Mouse (Mus musculus): ENCODE data around the gene Stap2.

- no peak for TF ChIP-seq CTCF (IDR thresholded peaks at IDR 0.05; ENCODE audit: control insufficient read depth, insufficient read depth, insufficient replicate concordance, low read depth, low read length)
- no peak for TF ChIP-seq POLR2A (IDR thresholded peaks at IDR 0.05; ENCODE audit: control insufficient read depth, low read depth, low read length)
Measured at GRCm38 (mm10) chr17:55964996-55965395, 40.4 kb downstream of the Stap2 start.

Data from testis, adult 2 months (tissue).